Mouse (Mus musculus): Measurements from ENCODE around the gene Aipl1. TPM values are rescaled to one million over a fixed set of nuclear protein-coding genes. Genes with fewer than 3 reads are reported as not detected.

Aipl1 gene
- polyA plus RNA-seq, 1 experiment from 2014 or later: 0.16 TPM

GRCm38 (mm10) chr11:72042631-72043030 is 5.3 kb upstream of the Aipl1 start:
- Histone ChIP-seq H3K9ac (ENCODE audit: low read depth, low read length) (peak overlapping the region; percentile 71), H3K9me3 (ENCODE audit: control insufficient read depth, low read length) (no peaks in the 10 kb centered on the region), H3K27me3 (replicated peaks; ENCODE audit: control insufficient read depth, insufficient read depth, low read length) (peaks cover 2% of the 10 kb centered on the region; the same call in 1 of the 2 replicates), H3K4me1 (replicated peaks; ENCODE audit: control insufficient read depth, insufficient read depth, low read length) (peaks cover 22% of the 10 kb centered on the region), H3K27ac (ENCODE audit: low read depth, low read length) (no peak overlapping the region; the same call in 1 of the 2 replicates), H3K4me3 (ENCODE audit: low read depth, low read length) (peak overlapping the region; percentile 61), H3K36me3 (ENCODE audit: control insufficient read depth, insufficient read depth, low read length) (peaks cover 4% of the 10 kb centered on the region; the same call in 1 of the 2 replicates), H3K4me2 (peak overlapping the region; percentile 90)
- 2% methylated on average over 14 of the region's 14 CpGs for WGBS
- ATAC-seq (replicated peaks; ENCODE audit: low FRiP score) (no peak), DNase-seq (ENCODE audit: low spot score) (peak; percentile 58)

- DNase-seq (ENCODE audit: low spot score) (peak; percentile 88), ATAC-seq (replicated peaks; ENCODE audit: low FRiP score) (peak; percentile 86)
- peak within 1 kb of the TSS; percentile 67 for H3K27ac ChIP-seq (ENCODE audit: low read depth, low read length)
- peaks cover 22% of the 10 kb centered on the region for H3K4me1 ChIP-seq (replicated peaks; ENCODE audit: control insufficient read depth, insufficient read depth, low read length)
- peak within 1 kb of the TSS; percentile 71 for H3K9ac ChIP-seq (ENCODE audit: low read depth, low read length)
- peaks cover 4% of the 10 kb centered on the region; the same call in 1 of the 2 replicates for H3K36me3 ChIP-seq (ENCODE audit: control insufficient read depth, insufficient read depth, low read length)
- H3K9me3 ChIP-seq (ENCODE audit: control insufficient read depth, low read length): no peaks in the 10 kb centered on the region
- peaks cover 3% of the 10 kb centered on the region for H3K27me3 ChIP-seq (replicated peaks; ENCODE audit: control insufficient read depth, insufficient read depth, low read length)
- under 1% methylated on average over 52 of the region's 52 CpGs for WGBS
- peak within 1 kb of the TSS; percentile 61 for H3K4me3 ChIP-seq (ENCODE audit: low read depth, low read length)
- peak within 1 kb of the TSS; percentile 90 for H3K4me2 ChIP-seq
These were observed 4.7 kb upstream of the Aipl1 start, which contains the start of gene Pimreg for GRCm38 (mm10) chr11:72041768-72042607. Gene Pimreg, plus strand, starts transcription at chr11:72042032.

GRCm38 (mm10) chr11:72041290-72041767 is 4.0 kb upstream of the Aipl1 start:
- Histone ChIP-seq H3K4me2 (peak overlapping the region; percentile 90), H3K27me3 (replicated peaks; ENCODE audit: control insufficient read depth, insufficient read depth, low read length) (peaks cover 3% of the 10 kb centered on the region), H3K9ac (ENCODE audit: low read depth, low read length) (peak overlapping the region; percentile 64), H3K36me3 (ENCODE audit: control insufficient read depth, insufficient read depth, low read length) (peaks cover 2% of the 10 kb centered on the region; the same call in 1 of the 2 replicates), H3K4me3 (ENCODE audit: low read depth, low read length) (peak overlapping the region; percentile 61), H3K9me3 (ENCODE audit: control insufficient read depth, low read length) (no peaks in the 10 kb centered on the region), H3K27ac (ENCODE audit: low read depth, low read length) (peak overlapping the region; percentile 67; the same call in 1 of the 2 replicates), H3K4me1 (replicated peaks; ENCODE audit: control insufficient read depth, insufficient read depth, low read length) (peaks cover 22% of the 10 kb centered on the region)
- 10% methylated on average over 6 of the region's 6 CpGs for WGBS
- 0 out of 2 replicates have a peak, but pooled peaks have one; percentile 5 for ATAC-seq (replicated peaks; ENCODE audit: low FRiP score)
- no peak for DNase-seq (ENCODE audit: low spot score)

GRCm38 (mm10) chr11:72039599-72040386 is 2.5 kb upstream of the Aipl1 start:
- WGBS: 52% methylated on average over 16 of the region's 16 CpGs
- Histone ChIP-seq H3K27me3 (replicated peaks; ENCODE audit: control insufficient read depth, insufficient read depth, low read length) (peaks cover 3% of the 10 kb centered on the region), H3K4me2 (no peak overlapping the region), H3K4me3 (ENCODE audit: low read depth, low read length) (no peak overlapping the region), H3K9me3 (ENCODE audit: control insufficient read depth, low read length) (no peaks in the 10 kb centered on the region), H3K4me1 (replicated peaks; ENCODE audit: control insufficient read depth, insufficient read depth, low read length) (peaks cover 22% of the 10 kb centered on the region), H3K36me3 (ENCODE audit: control insufficient read depth, insufficient read depth, low read length) (no peaks in the 10 kb centered on the region), H3K9ac (ENCODE audit: low read depth, low read length) (no peak overlapping the region), H3K27ac (ENCODE audit: low read depth, low read length) (no peak overlapping the region)
- DNase-seq (ENCODE audit: low spot score) (no peak), ATAC-seq (replicated peaks; ENCODE audit: low FRiP score) (no peak)

- no peak for ATAC-seq (replicated peaks; ENCODE audit: low FRiP score)
- Histone ChIP-seq H3K4me2 (no peak overlapping the region), H3K4me3 (ENCODE audit: low read depth, low read length) (no peak overlapping the region), H3K36me3 (ENCODE audit: control insufficient read depth, insufficient read depth, low read length) (no peaks in the 10 kb centered on the region), H3K27me3 (replicated peaks; ENCODE audit: control insufficient read depth, insufficient read depth, low read length) (peaks cover 3% of the 10 kb centered on the region), H3K27ac (ENCODE audit: low read depth, low read length) (no peak overlapping the region), H3K9me3 (ENCODE audit: control insufficient read depth, low read length) (no peaks in the 10 kb centered on the region), H3K4me1 (replicated peaks; ENCODE audit: control insufficient read depth, insufficient read depth, low read length) (peaks cover 11% of the 10 kb centered on the region), H3K9ac (ENCODE audit: low read depth, low read length) (no peak overlapping the region)
- peak; percentile 62 for DNase-seq (ENCODE audit: low spot score)
- WGBS: 3% methylated on average over 4 of the region's 4 CpGs
These were observed 687 bp upstream of the Aipl1 start for GRCm38 (mm10) chr11:72037996-72038395.

GRCm38 (mm10) chr11:72032589-72032988 is 4.7 kb downstream of the Aipl1 start:
- no peak overlapping the region for H3K27ac ChIP-seq (ENCODE audit: low read depth, low read length)
- DNase-seq (ENCODE audit: low spot score) (no peak), ATAC-seq (replicated peaks; ENCODE audit: low FRiP score) (no peak)
- no peak overlapping the region for H3K4me2 ChIP-seq
- no peak overlapping the region for H3K4me3 ChIP-seq (ENCODE audit: low read depth, low read length)
- WGBS: 79% methylated on average over 3 of the region's 3 CpGs
- no peaks in the 10 kb centered on the region for H3K4me1 ChIP-seq (replicated peaks; ENCODE audit: control insufficient read depth, insufficient read depth, low read length)
- H3K9ac ChIP-seq (ENCODE audit: low read depth, low read length): no peak overlapping the region
- no peaks in the 10 kb centered on the region for H3K9me3 ChIP-seq (ENCODE audit: control insufficient read depth, low read length)
- no peaks in the 10 kb centered on the region for H3K36me3 ChIP-seq (ENCODE audit: control insufficient read depth, insufficient read depth, low read length)
- peaks cover 15% of the 10 kb centered on the region for H3K27me3 ChIP-seq (replicated peaks; ENCODE audit: control insufficient read depth, insufficient read depth, low read length)

- 77% methylated on average over 4 of the region's 4 CpGs for WGBS
These were observed 5.2 kb downstream of the Aipl1 start for GRCm38 (mm10) chr11:72032091-72032490.

GRCm38 (mm10) chr11:72031353-72031752 is 6.0 kb downstream of the Aipl1 start:
- WGBS: 80% methylated on average over 7 of the region's 7 CpGs
- Histone ChIP-seq H3K4me1 (replicated peaks; ENCODE audit: control insufficient read depth, insufficient read depth, low read length) (no peaks in the 10 kb centered on the region), H3K9me3 (ENCODE audit: control insufficient read depth, low read length) (no peaks in the 10 kb centered on the region), H3K4me3 (ENCODE audit: low read depth, low read length) (no peak overlapping the region), H3K9ac (ENCODE audit: low read depth, low read length) (no peak overlapping the region), H3K36me3 (ENCODE audit: control insufficient read depth, insufficient read depth, low read length) (no peaks in the 10 kb centered on the region), H3K27me3 (replicated peaks; ENCODE audit: control insufficient read depth, insufficient read depth, low read length) (peaks cover 15% of the 10 kb centered on the region), H3K4me2 (no peak overlapping the region), H3K27ac (ENCODE audit: low read depth, low read length) (no peak overlapping the region)
- ATAC-seq (replicated peaks; ENCODE audit: low FRiP score) (no peak), DNase-seq (ENCODE audit: low spot score) (no peak)

More at GRCm38 (mm10) chr11:72032091-72032490, 5.2 kb downstream of the Aipl1 start:
- Histone ChIP-seq H3K9ac (ENCODE audit: low read depth, low read length) (no peak overlapping the region), H3K4me2 (no peak overlapping the region), H3K27ac (ENCODE audit: low read depth, low read length) (no peak overlapping the region), H3K27me3 (replicated peaks; ENCODE audit: control insufficient read depth, insufficient read depth, low read length) (peaks cover 15% of the 10 kb centered on the region), H3K4me1 (replicated peaks; ENCODE audit: control insufficient read depth, insufficient read depth, low read length) (no peaks in the 10 kb centered on the region), H3K36me3 (ENCODE audit: control insufficient read depth, insufficient read depth, low read length) (no peaks in the 10 kb centered on the region), H3K9me3 (ENCODE audit: control insufficient read depth, low read length) (no peaks in the 10 kb centered on the region), H3K4me3 (ENCODE audit: low read depth, low read length) (no peak overlapping the region)
- DNase-seq (ENCODE audit: low spot score) (no peak), ATAC-seq (replicated peaks; ENCODE audit: low FRiP score) (no peak)

Measured in liver, embryonic 11.5 days (tissue).